Mouse (Mus musculus): ENCODE results near the gene Ralgps2.

- no peak for TF ChIP-seq CTCF (IDR thresholded peaks at IDR 0.05; ENCODE audit: low read depth)
- no peak for TF ChIP-seq EP300 (optimal IDR thresholded peaks at IDR 0.05)
Measured at GRCm38 (mm10) chr1:156914942-156915341, 24.5 kb downstream of the Ralgps2 start.
